Mouse (Mus musculus): ENCODE results near the gene Cped1.

Cped1 gene

DNA sequence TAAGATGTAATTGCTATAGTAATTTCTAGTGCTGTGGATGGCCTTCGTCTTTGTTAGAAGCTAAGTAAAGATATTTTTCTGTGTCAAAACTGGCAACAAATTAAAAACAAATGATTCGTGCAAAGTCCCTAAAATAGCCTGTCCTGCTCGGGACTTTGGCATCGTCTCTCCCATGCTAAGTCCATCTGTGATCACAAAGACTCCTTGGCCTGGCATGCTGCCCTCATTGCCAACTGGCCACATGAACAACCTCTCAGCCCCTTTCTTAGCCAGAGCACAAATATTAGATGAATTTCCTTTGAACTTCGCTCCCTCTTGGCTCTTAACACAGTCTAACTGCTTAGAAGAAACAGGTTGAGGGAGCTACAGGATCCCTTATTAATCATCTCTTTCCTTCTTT, 171.7 kb downstream of the Cped1 start:
- DNase-seq (ENCODE audit: low spot score in 2 of 2): no peak

DNA sequence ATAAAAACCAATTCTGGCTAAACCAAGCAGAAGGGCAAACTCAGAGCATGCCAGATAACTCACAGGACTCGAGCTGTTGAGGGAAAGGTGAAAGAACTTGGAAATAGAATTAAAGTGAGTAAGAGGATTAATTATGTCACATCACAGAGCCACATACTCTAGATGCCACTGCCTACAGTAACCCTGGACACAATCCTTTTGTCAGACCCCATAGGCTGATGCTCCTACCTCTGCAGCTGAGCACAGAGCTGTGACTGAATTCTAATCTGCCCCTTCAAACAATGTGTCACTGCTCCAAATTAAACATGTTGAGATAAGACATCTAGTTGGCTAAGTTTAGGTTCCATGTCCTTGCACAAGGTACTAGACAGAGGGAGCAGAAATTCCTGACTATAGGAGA, 176.2 kb downstream of the Cped1 start:
- DNase-seq (ENCODE audit: low spot score in 2 of 2): no peak

DNA sequence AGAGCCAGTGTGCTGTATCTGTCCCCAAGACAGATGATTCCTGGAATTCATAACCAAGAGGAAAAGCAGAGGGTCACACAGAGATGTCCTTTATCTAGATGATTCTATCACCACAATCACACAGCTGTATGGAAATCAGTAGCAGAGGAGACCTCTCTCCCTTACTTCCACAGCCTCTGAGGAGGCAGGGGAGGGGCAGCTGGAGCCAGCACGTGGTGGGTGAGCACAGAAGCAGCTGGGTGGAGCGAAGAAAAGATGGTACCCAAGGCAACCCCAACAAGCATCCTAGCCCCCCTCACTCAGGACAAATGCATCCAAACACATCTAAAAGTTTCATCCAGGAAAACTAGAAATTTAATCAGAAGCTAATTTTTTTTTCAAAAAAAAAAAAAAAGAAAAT, 182.7 kb downstream of the Cped1 start:
- DNase-seq (ENCODE audit: low spot score in 2 of 2): no peak

DNA sequence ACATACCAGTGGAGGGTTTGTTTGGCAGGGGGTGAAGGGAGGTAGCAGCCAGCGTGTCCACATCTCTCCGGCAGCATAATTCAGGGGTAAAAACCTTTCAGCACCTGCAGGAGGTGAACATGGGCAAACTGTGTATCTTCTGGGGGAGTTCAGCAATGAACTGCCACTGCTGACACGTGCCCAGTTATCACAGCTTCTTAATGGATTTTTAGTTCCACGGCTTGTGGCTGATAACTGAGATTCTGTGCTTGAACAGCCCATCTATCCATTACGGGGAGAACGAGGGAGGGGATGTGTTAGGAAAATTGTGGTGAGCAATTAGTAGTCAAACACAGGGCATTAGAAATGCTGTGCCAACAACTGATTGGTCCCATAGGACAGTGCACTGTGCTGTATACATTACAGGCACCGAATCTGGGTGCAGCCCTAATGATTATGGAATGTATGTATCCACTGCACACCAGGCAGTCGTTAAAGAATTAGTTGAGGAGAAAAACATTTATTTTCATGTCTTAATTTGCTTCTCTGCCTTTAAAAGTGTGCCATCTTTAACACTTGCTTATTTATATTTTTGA, 193.1 kb downstream of the Cped1 start:
- DNase-seq (ENCODE audit: low spot score in 2 of 2): no peak

DNA sequence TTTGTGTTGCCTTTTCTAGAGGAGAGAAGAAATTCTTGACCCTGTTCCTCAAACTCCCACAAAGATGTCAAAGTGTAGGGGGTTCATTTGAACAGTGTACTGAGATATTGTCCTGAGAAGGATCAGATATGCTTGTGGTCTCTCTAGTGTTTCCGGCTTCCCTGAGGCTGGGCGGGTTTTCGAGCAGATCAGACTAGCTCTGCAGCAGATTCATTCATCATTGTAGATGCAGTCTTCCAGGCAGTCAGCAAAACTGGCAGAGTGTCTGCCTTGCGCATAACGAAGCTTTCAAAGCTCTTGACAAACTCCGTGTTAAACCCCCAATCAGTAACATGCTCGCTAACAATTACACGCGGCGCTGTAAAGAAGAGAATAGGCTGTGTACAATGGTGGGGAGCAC, 194.6 kb downstream of the Cped1 start:
- no peak for DNase-seq (ENCODE audit: low spot score in 2 of 2)

DNA sequence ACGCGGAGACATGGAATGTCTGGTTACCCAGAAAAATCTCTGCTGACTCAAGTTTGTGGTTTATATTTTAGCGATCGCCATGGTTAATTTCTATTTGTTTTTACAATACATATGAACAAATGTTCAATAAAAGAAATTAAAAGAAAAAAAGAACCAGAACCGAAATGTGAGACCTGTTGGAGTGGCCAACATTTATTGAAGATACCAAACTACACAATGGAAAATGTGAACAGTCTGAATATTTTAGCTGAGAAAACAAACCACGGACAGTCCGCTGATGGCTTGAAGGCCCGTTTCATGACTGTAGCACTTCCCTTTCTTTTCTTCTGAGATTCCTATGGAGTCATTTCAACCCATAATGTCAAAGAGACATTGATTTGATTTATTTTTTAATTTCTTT, 201.3 kb downstream of the Cped1 start:
- DNase-seq (ENCODE audit: low spot score in 2 of 2): no peak

DNA sequence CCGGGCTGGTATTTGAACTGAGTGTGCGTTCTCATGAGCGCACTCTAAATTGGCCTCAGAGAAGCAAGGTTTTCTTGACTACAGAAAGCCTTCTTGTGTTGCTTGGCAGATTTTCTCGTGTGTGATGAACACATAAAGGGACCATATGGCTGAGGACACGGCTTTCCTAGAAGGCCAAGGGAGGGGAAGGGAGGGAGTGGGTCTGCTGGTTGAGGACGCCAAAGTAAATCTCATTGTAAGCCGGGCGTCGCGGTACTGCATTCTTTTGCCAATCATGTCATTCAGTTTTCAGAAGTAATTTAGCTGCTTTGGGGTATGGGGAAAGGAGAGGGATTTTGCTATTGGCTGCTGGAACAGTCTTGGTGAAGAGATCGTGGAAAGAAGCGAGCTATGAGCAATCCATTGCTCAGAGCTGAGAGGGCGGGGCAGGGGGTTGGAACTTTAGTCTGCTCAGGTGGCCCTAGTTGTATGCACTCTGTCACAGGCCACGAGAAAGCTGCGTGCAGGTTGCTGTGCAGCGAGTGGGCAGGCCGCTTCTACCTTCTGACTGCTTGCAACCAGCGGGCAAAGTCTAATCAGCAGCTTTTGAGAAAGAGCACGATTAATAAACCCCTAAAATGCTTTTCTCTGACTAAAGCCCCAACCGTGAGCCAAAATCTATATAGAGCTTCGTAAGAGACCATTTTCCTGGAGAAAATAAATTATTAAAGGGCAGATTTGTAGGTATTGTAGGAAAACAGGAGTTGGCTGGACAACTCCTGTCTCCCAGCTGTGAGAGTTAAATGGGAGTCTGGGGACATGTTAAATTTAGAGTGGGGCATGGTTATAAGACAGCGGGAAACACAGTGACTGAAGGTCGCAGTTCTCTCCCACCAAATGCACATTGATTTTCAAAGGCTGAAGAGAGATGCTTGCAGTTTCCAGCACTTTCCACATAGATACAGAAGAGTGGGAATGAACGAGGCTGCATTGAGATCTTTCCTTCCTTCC, 203.9 kb downstream of the Cped1 start:
- no peak for DNase-seq (ENCODE audit: low spot score in 2 of 2)

DNA sequence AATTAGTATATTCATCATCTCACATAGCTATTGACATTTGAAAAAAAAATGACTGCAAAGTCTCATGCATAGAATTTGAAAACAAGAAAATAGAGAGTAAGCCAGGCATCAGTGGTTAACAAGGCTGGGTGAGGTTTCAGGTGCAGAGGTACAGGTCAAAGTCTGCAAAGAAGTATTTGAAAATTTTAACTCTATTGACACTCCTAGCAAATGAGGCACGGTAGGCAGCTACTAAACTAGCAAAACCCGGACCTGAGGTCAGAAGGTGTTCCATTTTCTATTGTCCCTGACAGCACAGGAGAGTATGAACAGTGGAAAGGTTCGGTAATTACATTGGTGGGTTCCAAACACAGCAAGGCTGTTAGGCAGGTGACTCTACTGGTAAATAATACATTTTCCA, 212.9 kb downstream of the Cped1 start:
- no peak for DNase-seq (ENCODE audit: low spot score in 2 of 2)

DNA sequence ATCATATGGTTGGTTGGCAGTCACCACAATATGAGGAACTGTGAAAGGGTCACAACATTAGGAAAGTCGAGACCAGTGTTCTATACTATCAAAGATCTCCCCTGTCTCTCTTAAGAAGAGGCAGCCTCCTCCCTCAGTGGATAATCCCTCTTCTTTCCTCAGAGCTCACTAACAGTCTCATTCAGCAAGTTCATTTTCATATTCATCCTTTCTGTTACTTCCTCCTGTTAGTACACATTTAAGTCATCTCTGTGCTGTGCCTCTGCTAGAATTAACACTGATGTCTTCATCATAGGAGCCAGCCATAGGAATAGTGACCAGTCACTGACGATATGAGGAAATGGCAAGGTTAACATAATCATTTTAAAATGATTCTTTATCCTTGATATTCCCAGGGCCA, 213.8 kb downstream of the Cped1 start:
- no peak for DNase-seq (ENCODE audit: low spot score in 2 of 2)

DNA sequence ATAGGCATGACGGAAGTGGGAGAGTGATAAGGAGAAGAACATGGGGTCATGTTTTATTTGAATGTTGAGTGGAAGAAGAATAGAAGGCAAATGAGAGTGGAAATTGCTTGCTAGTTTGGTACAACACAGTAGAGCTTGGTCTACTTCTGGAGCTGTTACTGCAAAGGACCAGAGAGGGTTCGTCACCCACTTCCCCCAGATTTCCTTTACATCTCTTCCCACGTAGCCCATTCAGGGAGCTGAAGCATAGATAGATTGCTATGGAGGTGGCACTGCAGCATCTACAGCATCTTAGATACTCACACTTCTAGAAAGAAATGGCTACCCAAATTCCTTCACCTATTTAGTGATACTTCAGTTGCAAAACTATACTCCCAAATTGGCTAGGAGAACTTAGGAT, 214.4 kb downstream of the Cped1 start:
- no peak for DNase-seq (ENCODE audit: low spot score in 2 of 2)

DNA sequence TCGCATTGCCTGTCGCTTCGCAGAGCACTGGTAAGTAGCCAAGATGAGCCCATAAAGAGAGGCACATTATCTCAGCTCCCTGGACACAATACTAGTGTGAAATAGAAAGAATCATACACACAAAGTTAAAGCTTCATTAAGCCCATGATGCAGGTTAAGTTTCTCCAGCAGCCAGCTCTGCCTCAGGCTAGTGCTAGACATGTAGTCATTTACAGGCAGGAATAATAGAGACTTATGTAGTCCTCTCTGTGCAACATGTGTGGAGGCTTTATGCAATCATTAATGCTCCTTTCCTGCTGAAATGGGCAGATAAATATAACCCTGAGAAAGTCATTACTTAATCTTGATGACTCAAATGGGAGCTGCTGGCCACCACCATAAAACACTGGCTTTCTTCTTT, 216.2 kb downstream of the Cped1 start:
- DNase-seq (ENCODE audit: low spot score in 2 of 2): no peak

DNA sequence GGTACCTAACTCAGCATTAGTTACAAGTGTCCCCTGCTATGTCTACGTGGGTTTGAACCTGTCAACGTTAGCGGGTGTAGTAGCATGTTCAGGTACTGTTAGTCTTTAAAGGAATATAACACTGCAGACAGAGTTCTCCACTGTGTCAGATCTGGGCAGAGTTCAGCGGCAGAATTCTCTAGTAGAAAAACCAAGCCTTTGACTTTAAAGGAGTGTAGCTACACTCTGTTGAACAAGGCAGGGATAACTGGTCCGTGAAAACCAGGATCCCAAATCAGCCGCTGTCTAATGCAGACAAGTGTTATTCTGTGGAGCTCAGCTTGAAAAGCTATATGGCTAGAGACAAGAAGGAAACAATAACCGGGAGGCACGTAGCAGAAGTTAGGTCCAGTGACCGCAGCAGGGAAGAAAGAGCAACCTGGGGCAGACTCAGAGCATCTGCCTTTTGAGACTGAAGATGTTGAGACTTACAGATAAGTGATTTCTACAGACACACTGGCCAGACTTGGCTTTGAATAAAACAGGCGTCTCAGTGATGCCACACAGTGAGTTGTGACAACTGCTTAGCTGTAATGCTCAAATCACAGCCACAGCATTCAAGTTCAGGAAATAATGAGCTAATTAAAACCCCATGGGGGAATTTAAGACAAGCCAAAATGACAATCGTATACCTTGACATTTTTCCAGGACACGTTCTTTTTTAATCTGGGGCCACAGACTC, 219.5 kb downstream of the Cped1 start:
- DNase-seq (ENCODE audit: low spot score in 2 of 2): no peak

DNA sequence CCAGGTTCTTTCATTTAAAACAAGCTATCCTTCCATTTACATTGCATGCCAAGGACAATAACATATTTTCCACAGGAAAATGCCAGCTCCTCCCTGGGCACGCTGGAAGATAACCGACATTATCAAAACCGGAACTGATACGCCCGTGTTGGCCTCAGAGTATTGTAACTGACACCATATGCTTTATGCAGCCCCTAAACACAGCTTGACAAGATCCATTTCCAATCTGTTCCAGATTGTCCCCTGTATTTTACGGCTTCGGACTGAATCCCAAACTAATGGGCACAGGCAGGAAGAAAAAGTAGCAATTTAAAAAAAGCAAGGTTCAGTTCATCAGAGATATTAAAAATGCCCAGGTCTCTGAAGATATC, 220.0 kb downstream of the Cped1 start:
- no peak for DNase-seq (ENCODE audit: low spot score in 2 of 2)

DNA sequence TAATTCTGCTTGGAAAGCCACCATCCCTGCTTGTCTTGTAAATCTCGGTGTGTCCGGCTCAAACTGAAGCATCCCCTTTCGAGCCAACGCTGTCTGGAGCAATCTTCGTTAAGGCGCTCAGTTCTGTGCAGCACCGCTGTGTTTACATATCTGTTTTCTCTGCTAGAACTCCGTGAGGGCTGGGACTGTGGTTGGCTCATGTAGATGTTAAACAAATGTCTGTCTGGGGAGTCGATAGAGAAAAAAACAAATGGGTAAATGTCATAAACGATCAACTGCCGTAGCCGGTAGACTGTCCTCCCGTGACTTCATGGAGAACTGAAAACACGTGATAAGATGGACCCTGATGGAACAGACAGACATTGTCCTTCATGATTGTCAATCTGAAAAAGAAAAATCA, 220.5 kb downstream of the Cped1 start:
- no peak for DNase-seq (ENCODE audit: low spot score in 2 of 2)

DNA sequence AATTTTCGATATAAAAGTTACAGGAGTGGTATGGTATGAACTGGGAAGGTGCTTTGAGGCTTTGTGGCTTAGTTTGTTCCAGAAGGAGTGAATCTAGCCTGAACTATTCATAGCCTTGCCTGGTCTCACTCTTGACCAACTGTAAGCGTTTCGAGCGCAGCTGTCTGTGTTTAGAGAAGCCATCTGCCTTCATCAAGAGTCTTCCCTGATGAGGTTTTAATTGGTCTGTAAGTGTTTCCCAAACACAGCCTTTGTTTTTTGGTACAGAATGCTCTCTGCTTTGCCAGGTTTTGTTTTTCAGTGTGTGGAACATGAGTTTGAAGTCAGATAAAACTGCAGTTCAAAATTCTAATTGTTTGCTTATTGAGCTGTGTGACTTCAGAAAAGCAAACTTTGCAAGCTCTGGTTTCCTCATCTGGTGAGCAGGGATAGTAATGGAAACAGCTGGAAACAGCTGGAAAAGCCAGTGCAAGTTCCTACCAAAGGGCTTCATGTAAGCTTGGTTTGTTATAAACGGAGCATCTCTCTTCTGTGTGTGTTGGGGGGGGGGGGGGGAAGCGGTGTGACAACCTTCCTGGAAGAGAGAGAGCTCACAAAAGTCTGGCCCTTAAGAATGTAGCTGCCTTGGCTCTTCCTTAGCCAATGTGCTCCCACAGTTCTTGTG, 221.0 kb downstream of the Cped1 start:
- no peak for DNase-seq (ENCODE audit: low spot score in 2 of 2)

DNA sequence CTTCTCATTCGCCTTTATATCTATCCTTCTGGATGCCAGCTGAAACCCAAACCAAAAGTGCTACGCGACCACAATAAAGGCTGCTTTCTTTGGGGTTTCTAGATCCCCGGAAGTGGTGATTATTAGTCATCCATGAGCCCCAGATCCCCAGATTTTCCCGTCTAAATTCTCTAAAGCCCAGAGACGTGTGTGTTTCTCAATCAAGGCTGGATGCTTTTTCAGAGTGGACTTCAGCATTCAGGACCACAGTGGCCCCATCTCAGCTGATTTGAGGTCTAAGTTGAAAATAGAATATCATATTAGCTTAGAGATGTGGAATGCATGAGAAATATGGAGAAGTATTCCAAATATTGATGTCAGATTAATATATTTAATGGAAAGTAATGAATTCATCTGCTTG, 226.4 kb downstream of the Cped1 start:
- no peak for DNase-seq (ENCODE audit: low spot score in 2 of 2)

DNA sequence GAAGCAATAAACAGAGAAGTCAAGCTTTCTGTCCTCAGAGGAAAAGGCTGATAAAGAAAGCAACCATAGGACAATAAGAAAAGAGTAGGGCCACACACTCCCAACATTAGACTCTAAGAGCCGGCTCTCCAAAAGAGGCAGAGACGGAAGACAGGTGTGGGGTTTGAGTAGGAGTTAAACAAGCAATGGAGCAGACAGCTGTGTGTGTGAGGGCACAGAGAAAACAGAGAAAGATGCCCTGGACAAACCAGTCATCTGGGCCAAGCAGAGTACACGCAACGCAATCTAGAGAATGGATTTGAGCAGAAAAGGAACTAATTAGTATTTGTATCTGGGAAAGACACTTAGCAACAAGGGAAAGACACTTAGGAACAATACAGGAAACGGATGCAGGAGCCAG, 227.5 kb downstream of the Cped1 start:
- DNase-seq (ENCODE audit: low spot score in 2 of 2): no peak

DNA sequence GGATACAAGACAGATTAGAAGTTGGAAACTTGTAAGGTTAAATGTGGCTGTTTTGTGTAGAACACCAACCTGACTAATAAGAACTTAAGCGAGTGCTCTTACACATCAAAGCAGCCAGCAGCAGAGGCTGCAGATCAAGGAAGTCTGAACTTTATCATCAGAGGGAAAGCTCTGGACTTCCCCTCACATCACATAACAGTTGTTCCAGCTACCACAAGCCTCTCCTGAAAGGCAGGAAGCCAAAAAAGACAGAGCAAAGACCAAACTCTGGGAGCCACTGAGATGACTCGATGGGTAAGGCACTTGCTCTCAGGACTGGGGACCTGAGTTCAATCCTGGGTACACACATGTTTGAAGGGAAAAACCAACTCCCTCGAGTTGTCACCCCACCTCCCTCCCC, 228.1 kb downstream of the Cped1 start:
- DNase-seq (ENCODE audit: low spot score in 2 of 2): no peak

DNA sequence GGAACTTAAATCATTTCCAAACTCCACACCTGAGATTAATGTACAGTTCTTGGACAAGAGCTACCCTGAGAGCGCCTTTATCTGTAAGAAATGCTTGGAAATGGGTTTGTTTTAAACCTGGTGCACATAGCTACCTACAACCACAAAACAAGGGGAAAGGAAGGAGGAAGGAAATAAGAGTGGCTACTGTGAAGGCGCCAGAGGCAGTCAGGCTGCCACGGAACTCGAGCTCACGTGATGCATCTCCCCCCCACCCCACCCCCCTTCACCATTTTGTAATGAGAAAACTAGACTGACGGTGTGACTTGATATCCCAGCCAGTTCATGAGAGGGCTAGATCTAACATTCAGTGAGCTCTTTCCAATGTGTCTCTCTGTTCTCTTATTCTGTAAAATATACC, 228.9 kb downstream of the Cped1 start:
- DNase-seq (ENCODE audit: low spot score in 2 of 2): no peak

DNA sequence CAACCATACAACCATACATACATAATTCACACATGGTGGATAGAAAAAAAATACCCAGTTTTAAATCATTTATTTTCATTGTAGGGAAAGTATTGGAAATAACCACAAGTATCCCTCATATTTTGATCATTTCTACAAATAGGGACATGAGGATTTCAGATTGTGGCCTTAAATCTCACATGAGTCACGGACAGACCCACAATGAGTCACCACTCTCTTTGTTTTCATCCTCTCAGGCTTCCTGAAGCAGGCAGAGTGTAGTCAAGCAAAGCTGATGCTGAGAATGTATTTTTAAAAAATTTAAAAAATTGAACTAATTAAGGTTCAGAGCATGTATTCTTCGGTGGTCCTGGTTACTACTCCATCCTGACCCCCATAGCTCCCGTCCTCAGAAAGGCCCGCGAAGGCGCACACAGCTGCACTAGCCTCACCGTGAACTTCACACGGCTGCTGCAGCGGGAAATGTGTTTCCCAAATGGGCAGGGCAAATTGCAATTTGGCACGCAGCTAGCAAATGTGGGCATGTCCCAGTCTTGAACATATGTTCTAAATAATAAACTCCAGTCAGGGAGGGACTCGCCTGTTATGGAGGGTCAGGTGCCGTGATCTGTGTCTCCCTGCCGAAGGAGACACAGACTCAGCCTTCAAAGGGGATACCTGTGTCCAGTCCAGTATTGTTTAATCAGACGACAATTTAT, 230.7 kb downstream of the Cped1 start:
- no peak for DNase-seq (ENCODE audit: low spot score in 2 of 2)

DNA sequence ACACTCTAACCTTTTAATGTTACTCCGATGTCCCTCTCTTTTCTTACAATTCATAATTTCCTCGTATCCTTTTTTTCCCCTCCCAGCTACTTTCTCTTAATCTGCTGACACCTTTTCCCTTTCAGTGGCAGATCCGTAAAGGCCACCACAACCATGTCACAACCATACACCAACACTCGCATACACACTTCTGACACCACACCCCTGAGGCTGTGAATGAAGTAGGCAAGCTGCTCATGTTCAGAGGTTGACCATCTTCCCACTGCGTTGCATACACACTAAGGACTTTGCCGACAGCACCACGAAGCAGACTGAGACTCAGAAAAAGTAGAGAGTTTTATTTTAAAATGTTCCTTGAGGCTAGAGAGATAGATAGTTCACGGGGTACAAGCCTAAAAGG, 235.4 kb downstream of the Cped1 start:
- DNase-seq (ENCODE audit: low spot score in 2 of 2): no peak

DNA sequence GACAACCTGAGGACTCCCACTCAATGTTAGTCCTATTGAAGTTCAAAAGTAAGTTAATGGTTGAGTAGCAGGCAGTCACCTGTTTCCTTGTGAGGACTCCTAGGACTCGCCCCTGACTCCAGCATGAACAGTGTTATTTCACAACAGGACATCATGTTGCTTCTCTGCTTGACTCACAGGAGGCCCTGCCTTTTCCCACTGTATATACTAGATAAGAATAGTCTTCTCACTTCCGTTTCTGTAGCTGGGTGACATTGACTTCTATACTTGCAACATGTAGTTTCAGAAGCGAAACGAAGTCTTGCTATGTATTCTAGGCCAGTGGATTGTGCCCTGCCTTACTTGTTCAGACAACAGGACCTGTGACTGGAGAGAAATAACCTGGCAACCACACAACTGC, 236.4 kb downstream of the Cped1 start:
- DNase-seq (ENCODE audit: low spot score in 2 of 2): no peak

Measured in right cerebral cortex, postnatal 36 days (tissue).